Mouse (Mus musculus) thymus, adult 2 months (tissue): Measurements from ENCODE around the gene Ecpas.

Experiments
- CTCF ChIP-seq: fragments of 200-500 bp; IDR thresholded peaks from 2 replicates; pipeline ENCODE4 v1.5.1; 2012; ENCODE audit warnings: mild to moderate bottlenecking, control low read depth, low read length, moderate library complexity, borderline replicate concordance; ENCODE audit not compliant: control insufficient read depth, poor library complexity, insufficient read depth; ENCODE audit errors: extremely low read depth
- POLR2A ChIP-seq: fragments of 200-500 bp; IDR thresholded peaks from 2 replicates; pipeline ENCODE4 v1.6.1; 2012; ENCODE audit warnings: mild to moderate bottlenecking, low read length, control low read depth, moderate library complexity; ENCODE audit not compliant: control insufficient read depth, poor library complexity, insufficient read depth; ENCODE audit errors: extremely low read depth

GRCm38 (mm10) chr4:58749101-58749500 lies 163.4 kb downstream of the Ecpas start:
- TF ChIP-seq CTCF = no peak
- no peak for TF ChIP-seq POLR2A
